Mouse (Mus musculus) C2C12 (cell line): ENCODE results near the gene Lamp5.

Experiments
- CEBPB ChIP-seq: IDR thresholded peaks from one replicate; pipeline ENCODE4 v1.6.1; 2011; ENCODE audit warnings: low read depth, mild to moderate bottlenecking, control low read depth, moderate library complexity
- CTCF ChIP-seq: IDR thresholded peaks from one replicate; pipeline ENCODE4 v1.5.1; 2011; ENCODE audit not compliant: control insufficient read depth, insufficient read depth, insufficient read length
- MAX ChIP-seq: IDR thresholded peaks from one replicate; pipeline ENCODE4 v1.6.1; 2011; ENCODE audit warnings: mild to moderate bottlenecking, control low read depth
- MYOD1 ChIP-seq: IDR thresholded peaks from one replicate; pipeline ENCODE4 v1.6.1; 2011; ENCODE audit warnings: low read depth; ENCODE audit not compliant: control insufficient read depth, insufficient read length
- MYOG ChIP-seq: IDR thresholded peaks from one replicate; pipeline ENCODE4 v1.6.1; 2011; ENCODE audit not compliant: control insufficient read depth, insufficient read length; ENCODE audit errors: extremely low read depth
- USF1 ChIP-seq: IDR thresholded peaks from one replicate; pipeline ENCODE4 v1.6.1; 2011; ENCODE audit warnings: low read depth, mild to moderate bottlenecking, control low read depth, moderate library complexity

- TF ChIP-seq CTCF = no peak
- TF ChIP-seq MYOG = no peak
- no peak for TF ChIP-seq MAX
- TF ChIP-seq MYOD1 = no peak
- no peak for TF ChIP-seq USF1
- no peak for TF ChIP-seq CEBPB
Measured at GRCm38 (mm10) chr2:136059029-136059669, 7.1 kb downstream of the Lamp5 start.
